Mouse (Mus musculus): ENCODE data around the gene Gpr160. TPM values are rescaled to one million over a fixed set of nuclear protein-coding genes. Genes with fewer than 3 reads are reported as not detected.

Gene Gpr160
- 3.1 and 3.5 TPM in 2 replicates for polyA plus RNA-seq (2012; rRNA removed)
- polyA plus RNA-seq (2014; fragmentation: Nextera tagmentation; extraction: Ambion mirVana) = 5.6 and 7.8 TPM in 2 replicates

DNA sequence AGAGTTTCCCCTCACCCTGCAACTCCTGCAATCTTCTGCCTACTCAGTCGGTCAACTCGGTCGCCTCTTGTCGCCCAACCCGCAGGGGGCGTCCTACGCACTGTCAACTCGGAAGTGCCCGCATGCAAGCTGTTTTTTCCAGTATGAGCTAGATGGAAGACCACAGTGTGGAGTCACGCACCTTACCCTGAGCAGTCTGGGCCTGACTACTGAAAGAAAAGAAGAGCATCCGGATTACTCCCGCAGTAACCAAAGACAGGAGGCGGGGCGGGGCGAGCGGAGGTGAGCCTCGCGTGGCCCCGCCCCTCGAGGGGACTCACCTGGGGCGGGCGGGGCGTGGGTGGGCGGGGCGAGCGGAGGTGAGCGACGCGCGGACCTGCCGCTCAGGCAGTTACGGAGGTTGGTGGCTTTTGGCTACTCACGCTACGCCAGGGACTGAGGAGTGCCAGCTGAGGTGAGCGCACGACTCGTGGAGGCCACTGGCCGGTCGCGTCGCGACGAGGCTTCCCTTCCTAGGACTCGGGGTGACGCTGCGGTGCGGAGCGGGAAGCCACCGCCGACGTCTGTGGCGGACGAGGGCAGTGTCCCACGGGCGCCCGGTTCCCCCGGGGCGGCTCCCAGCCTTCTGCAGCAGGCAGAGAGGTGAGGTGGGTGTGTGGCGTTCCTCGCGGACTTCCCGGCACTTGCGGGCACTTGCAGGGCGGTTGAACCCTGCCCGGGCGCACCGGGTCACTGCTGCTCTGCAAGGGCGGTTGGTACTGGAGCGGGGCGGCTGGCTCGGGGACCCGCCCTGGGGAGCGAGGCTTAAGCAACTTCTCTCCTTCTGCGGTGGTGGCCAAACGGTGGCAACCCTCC lies at the start of gene Gpr160:
Gene Gpr160 (plus strand): TSS at position 347 of the 855 bp plus-strand sequence.
- Histone ChIP-seq H3K4me3 (replicated peaks; ENCODE audit: low read length) (peak within 1 kb of the TSS; percentile 59), H3K27ac (replicated peaks; ENCODE audit: low read depth, low read length) (no peak within 1 kb of the TSS), H3K36me3 (ENCODE audit: control insufficient read depth, insufficient read depth, low read length) (no peaks in the 10 kb centered on the region), H3K9ac (ENCODE audit: low read depth, low read length, severe bottlenecking) (peak within 1 kb of the TSS; percentile 58), H3K4me1 (ENCODE audit: control insufficient read depth, insufficient read depth, low read length) (no peaks in the 10 kb centered on the region; the same call in 1 of the 2 replicates), H3K9me3 (ENCODE audit: control insufficient read depth, low read length) (no peaks in the 10 kb centered on the region), H3K4me2 (replicated peaks; ENCODE audit: low read depth, low read length, severe bottlenecking) (peak within 1 kb of the TSS; percentile 99), H3K27me3 (ENCODE audit: control insufficient read depth, insufficient read depth, low read length) (no peaks in the 10 kb centered on the region; the same call in 1 of the 2 replicates)
- ATAC-seq (ENCODE audit: low FRiP score, low read depth) = peak; percentile 44
- under 1% methylated on average over 59 of the region's 75 CpGs for WGBS
- peak; percentile 7 for DNase-seq (ENCODE audit: low spot score)
- TF ChIP-seq POLR2A (IDR thresholded peaks at IDR 0.05; ENCODE audit: borderline replicate concordance, extremely low read depth, insufficient read depth, insufficient read length) = 0 out of 2 replicates have a peak, but pooled peaks have one; percentile 20

DNA sequence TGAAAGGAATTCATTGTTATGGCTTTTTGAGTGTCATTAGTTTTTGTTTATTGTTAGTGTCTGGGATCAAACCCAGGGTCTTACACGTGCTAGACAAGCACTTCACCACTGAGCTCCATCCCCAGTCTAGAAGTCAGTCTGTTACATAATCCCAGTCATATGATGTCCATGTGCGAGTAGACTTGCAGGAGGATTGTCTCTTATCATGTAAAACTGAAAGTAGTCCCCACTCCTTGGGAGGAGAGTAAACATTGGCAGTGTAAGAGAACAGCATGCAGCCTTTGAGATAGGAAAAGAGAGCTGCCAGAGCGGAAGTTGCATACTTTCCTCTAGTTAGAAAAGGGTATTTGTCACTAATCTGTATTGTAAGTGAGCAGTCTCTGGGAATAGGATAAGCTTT lies 42.9 kb upstream of the Gpr160 start:
- H3K4me3 ChIP-seq (replicated peaks; ENCODE audit: low read length) = no peak overlapping the region
- 86% methylated on average over 3 of the region's 3 CpGs for WGBS
- H3K4me1 ChIP-seq (ENCODE audit: control insufficient read depth, insufficient read depth, low read length) = no peaks in the 10 kb centered on the region
- H3K9ac ChIP-seq (ENCODE audit: low read depth, low read length, severe bottlenecking) = no peak overlapping the region
- no peaks in the 10 kb centered on the region for H3K27me3 ChIP-seq (ENCODE audit: control insufficient read depth, insufficient read depth, low read length)
- peaks cover 71% of the 10 kb centered on the region for H3K36me3 ChIP-seq (ENCODE audit: control insufficient read depth, insufficient read depth, low read length)
- no peak for DNase-seq (ENCODE audit: low spot score)
- TF ChIP-seq POLR2A (IDR thresholded peaks at IDR 0.05; ENCODE audit: borderline replicate concordance, extremely low read depth, insufficient read depth, insufficient read length) = no peak
- no peak for ATAC-seq (ENCODE audit: low FRiP score, low read depth)
- no peak overlapping the region for H3K27ac ChIP-seq (replicated peaks; ENCODE audit: low read depth, low read length)
- no peaks in the 10 kb centered on the region for H3K9me3 ChIP-seq (ENCODE audit: control insufficient read depth, low read length)
- H3K4me2 ChIP-seq (replicated peaks; ENCODE audit: low read depth, low read length, severe bottlenecking) = no peak overlapping the region

DNA sequence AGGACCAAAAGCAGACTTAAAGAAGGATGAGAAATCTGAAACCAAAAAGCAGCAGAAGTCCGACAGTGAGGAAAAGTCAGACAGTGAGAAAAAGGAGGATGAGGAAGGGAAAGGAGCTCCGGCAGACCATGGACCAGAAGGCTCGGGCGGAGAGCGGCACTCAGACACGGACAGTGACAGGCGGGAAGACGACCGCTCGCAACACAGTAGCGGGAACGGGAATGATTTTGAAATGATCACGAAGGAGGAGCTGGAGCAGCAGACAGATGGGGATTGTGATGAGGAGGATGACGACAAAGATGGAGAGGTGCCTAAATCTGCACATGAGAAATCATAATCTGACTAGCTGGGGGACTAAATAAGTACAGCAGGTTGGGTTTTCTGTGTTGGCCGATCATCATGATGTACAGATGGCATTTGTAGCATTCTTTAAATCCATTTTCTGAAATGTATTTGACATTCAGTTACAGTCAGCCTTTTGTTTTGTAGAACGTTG lies 37.1 kb upstream of the Gpr160 start:
- TF ChIP-seq POLR2A (IDR thresholded peaks at IDR 0.05; ENCODE audit: borderline replicate concordance, extremely low read depth, insufficient read depth, insufficient read length) = no peak
- Histone ChIP-seq H3K9me3 (ENCODE audit: control insufficient read depth, low read length) (no peaks in the 10 kb centered on the region), H3K4me1 (ENCODE audit: control insufficient read depth, insufficient read depth, low read length) (no peaks in the 10 kb centered on the region), H3K36me3 (ENCODE audit: control insufficient read depth, insufficient read depth, low read length) (peaks cover 57% of the 10 kb centered on the region), H3K4me3 (replicated peaks; ENCODE audit: low read length) (no peak overlapping the region), H3K9ac (ENCODE audit: low read depth, low read length, severe bottlenecking) (no peak overlapping the region), H3K27ac (replicated peaks; ENCODE audit: low read depth, low read length) (no peak overlapping the region), H3K27me3 (ENCODE audit: control insufficient read depth, insufficient read depth, low read length) (no peaks in the 10 kb centered on the region), H3K4me2 (replicated peaks; ENCODE audit: low read depth, low read length, severe bottlenecking) (no peak overlapping the region)
- no peak for DNase-seq (ENCODE audit: low spot score)
- ATAC-seq (ENCODE audit: low FRiP score, low read depth) = no peak
- 97% methylated on average over 16 of the region's 16 CpGs for WGBS

DNA sequence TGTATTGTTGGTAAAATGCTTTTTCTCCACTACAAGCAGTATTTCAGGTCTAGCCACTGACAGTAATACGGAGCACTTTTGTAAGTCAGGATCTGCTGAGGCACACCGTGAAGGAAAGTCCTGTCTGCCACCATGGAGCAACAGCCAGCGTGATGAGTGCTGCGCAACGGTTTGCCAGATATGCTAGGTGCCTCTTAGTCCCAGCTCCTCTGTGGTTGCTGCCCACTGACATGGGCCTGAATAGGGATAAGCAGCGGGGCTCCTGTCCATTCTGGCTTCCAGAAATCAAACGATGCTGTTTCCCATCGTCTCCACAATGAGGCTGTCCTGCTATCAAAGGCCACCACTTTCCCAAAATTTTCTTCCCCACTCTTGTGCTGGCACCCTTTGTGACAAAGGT lies 33.6 kb upstream of the Gpr160 start:
- H3K9ac ChIP-seq (ENCODE audit: low read depth, low read length, severe bottlenecking) = no peak overlapping the region
- no peak overlapping the region for H3K4me3 ChIP-seq (replicated peaks; ENCODE audit: low read length)
- TF ChIP-seq POLR2A (IDR thresholded peaks at IDR 0.05; ENCODE audit: borderline replicate concordance, extremely low read depth, insufficient read depth, insufficient read length) = no peak
- H3K27ac ChIP-seq (replicated peaks; ENCODE audit: low read depth, low read length) = no peak overlapping the region
- WGBS = 95% methylated on average over 8 of the region's 8 CpGs
- H3K27me3 ChIP-seq (ENCODE audit: control insufficient read depth, insufficient read depth, low read length) = no peaks in the 10 kb centered on the region
- no peak overlapping the region for H3K4me2 ChIP-seq (replicated peaks; ENCODE audit: low read depth, low read length, severe bottlenecking)
- H3K4me1 ChIP-seq (ENCODE audit: control insufficient read depth, insufficient read depth, low read length) = no peaks in the 10 kb centered on the region
- no peak for ATAC-seq (ENCODE audit: low FRiP score, low read depth)
- DNase-seq (ENCODE audit: low spot score) = no peak
- H3K36me3 ChIP-seq (ENCODE audit: control insufficient read depth, insufficient read depth, low read length) = peaks cover 36% of the 10 kb centered on the region
- no peaks in the 10 kb centered on the region for H3K9me3 ChIP-seq (ENCODE audit: control insufficient read depth, low read length)

GRCm38 (mm10) chr3:30826069-30826468 lies 29.7 kb upstream of the Gpr160 start:
- DNase-seq (ENCODE audit: low spot score) = no peak
- 89% methylated on average over 5 of the region's 5 CpGs for WGBS
- Histone ChIP-seq H3K27me3 (ENCODE audit: control insufficient read depth, insufficient read depth, low read length) (no peaks in the 10 kb centered on the region), H3K9ac (ENCODE audit: low read depth, low read length, severe bottlenecking) (no peak overlapping the region), H3K4me3 (replicated peaks; ENCODE audit: low read length) (no peak overlapping the region), H3K36me3 (ENCODE audit: control insufficient read depth, insufficient read depth, low read length) (peaks cover 5% of the 10 kb centered on the region), H3K9me3 (ENCODE audit: control insufficient read depth, low read length) (no peaks in the 10 kb centered on the region), H3K27ac (replicated peaks; ENCODE audit: low read depth, low read length) (no peak overlapping the region), H3K4me1 (ENCODE audit: control insufficient read depth, insufficient read depth, low read length) (no peaks in the 10 kb centered on the region), H3K4me2 (replicated peaks; ENCODE audit: low read depth, low read length, severe bottlenecking) (no peak overlapping the region)
- no peak for TF ChIP-seq POLR2A (IDR thresholded peaks at IDR 0.05; ENCODE audit: borderline replicate concordance, extremely low read depth, insufficient read depth, insufficient read length)
- ATAC-seq (ENCODE audit: low FRiP score, low read depth) = no peak
